Mouse (Mus musculus): ENCODE results near the gene Nkiras2.
A peak's percentile ranks its signal among the peaks of the same experiment; 100 is the strongest.

Gene Nkiras2

DNA sequence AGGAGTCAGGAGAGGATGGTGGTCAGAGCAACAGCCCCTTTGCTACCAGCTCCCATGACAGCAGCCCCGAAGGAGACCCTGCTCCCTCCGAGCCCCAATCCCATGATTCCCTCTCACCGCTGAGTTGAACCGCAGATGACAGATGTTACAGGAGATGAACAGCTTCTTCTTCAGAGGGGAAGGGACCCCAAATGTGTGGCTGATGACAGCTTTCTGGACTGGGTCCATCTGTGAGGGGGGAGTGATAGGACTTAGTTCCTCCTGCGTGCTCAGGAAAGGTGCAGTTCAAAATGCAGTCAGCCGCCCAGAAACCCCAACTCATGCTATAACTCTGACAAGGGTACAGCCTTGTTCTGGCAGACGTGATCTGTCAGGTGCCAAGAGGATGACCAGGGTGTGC lies 15.5 kb downstream of the Nkiras2 start:
- no peak for DNase-seq (ENCODE audit: low read depth)

DNA sequence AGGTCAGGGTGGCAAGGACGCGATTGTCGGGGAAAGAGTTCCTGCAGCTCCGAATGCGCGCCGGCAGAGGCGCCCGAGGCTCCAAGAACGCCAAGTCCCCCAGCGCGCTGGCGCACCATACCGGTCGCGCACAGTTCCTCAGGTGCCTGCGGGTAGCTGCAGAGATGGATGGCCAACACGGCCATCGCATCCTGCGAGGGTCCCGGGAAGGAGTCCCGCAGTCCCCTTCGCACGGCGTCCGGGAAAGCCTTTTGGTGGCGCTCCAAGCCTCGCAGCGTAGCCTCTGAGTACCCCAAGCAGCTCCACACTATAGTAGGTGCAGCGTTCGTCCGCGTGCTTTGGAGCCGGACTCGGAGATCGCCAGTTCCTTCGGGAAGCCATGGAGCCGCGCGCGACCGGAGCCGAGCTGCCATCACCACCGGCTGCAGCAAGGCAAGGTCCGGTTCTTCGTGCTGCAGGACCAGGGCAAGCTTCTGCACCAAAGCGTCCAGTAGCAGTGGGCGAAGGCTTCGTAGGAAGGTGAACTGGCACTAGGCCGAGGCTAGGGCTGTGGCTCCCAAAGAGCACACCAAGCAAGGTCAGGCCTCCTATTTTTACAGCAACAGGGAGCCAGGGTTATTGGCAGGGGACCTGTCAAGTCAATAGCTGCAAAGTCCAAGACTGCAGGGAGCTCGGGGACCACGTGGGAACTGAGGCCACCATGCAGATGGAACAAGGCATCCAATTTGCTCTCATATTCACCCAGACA lies 21.3 kb downstream of the Nkiras2 start:
- DNase-seq (ENCODE audit: low read depth) = no peak

DNA sequence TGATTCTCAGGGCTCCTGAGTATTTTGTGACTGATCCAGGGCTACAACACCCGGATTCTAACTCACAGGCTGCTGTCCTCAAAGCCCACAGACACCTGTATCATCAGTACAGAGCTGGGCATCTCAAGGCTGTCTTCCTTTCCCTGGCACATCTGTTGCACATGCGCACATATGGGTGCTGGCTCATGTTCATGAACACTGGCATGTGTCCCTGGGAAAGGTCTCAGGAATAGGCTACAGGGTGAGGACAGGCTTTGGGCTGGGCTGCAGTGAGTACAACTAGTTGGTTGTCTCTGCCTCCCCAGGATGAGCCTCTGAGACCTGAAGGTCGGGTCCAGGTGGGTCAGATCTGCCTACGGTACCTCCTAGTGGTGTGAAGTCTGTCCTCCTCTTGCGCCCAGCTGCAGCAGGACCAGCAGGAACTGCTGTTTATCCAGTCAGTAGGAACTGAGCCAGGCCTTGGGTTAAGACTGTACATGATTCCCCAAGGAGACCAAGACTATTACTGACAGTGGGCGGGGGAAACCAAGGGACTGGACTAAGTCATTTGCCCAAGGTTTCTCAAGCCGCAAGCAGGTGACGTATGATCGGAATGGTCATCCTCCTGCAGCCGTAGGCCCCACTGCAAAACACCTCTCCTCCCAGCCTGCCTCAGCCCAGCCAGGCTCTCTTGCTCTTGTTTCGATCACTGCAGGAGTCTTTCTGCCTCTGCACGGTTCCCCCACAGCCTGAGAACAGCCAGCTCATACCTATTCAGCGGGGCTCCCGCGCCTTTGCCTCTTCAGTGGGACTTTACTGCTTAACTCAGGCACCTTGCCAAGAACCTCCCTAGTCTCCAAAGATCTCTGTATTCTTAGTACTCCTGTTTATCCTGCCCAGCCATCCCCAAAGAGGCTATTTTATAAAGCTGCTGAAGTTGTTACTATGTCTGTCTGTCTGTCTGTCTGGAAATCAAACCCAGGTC lies 24.9 kb downstream of the Nkiras2 start:
- peak; percentile 24 for DNase-seq (ENCODE audit: low read depth)

DNA sequence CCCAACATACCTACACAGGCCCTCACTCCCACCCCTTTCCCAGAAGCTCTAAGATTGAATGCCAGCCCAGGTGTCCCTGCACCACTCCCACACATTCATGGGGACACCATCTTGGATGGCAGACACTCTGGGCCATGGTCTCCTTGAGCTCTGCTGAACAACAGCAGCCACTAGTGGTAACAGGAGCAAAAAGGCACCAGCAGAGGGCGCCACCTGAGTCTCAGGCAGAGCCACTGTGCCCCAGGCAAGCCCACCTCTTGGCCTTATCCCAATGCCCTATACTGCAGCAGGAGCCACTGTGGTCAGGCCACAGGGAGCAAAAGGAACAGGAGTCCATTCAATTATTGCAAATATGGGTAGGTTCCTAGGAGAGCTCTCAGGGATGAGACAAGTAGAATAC lies 27.2 kb downstream of the Nkiras2 start:
- DNase-seq (ENCODE audit: low read depth) = peak; percentile 65

DNA sequence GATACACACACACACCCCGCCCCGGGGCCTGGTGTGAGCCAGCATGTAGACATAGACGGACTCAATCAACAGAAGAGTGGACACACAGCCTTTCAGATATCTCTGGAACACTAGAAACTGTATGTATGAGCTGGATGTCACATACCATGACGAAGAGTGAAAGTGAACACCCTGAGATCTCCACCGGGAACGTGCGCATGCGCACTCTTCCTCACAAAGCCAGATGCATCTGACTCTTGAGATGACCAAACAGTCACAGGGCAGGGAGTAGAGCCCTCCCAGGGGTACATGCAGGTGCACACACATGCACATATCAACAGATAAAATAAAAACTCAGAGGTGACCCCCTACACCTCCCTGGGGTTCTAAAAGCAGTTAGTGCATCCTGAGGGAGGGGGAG lies 29.4 kb downstream of the Nkiras2 start:
- no peak for DNase-seq (ENCODE audit: low read depth)

DNA sequence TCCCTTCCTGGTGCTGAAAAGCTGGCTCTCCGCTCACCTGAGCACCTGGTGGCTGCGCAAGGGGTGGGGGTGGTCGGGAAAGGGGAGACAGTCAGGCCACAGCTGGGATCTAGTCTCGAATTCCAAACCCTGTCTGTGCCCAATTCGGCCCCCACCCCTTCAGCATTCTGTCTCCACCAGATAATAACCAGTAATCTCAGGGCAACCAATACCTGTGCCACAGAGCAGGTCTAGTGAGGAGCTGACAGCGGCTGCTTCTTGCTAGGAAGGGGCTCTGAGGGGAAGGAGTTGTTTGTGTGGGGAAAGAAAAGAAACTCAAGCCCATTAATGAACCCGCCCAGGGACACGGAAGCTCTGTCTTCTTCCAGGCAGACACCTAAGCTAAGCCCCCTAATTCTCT lies 32.2 kb downstream of the Nkiras2 start:
- no peak for DNase-seq (ENCODE audit: low read depth)

DNA sequence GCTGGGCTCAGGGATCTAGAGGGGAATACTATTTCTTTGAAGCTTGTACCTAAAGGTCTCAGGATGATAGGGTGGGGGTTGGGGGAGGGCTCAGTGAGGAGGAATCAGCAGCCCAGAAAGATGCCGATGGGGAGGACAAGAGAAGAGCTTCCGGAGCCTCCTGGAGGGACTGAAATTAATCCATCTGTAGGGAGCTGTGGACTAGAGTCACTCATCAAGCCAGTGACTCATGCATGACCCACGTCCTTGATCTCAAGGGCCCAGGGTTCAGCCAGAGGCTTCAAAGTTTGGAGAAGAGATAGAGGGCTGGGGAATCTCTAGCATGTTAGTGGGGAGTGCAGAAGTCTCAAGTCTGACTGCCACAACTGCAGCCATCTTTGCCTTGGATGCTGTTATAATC lies 32.7 kb downstream of the Nkiras2 start:
- DNase-seq (ENCODE audit: low read depth) = no peak

DNA sequence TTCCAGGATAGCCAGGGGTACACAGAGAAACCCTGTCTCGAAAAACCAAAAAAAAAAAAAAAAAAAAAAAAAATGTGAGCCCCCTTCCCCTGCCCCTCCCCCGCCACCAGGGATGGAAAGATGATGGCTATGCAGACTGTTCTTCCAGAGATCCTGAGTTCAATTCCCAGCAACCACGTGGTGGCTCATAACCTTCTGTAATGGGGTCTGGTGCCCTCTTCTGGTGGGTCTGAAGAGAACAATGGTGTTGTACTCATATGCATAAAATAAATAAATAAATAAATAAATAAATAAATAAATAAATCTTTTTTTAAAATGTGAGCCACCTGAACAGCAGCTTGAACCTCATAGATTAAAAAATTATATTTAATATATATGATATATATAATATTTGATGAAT lies 36.5 kb downstream of the Nkiras2 start:
- DNase-seq (ENCODE audit: low read depth) = peak; percentile 21

DNA sequence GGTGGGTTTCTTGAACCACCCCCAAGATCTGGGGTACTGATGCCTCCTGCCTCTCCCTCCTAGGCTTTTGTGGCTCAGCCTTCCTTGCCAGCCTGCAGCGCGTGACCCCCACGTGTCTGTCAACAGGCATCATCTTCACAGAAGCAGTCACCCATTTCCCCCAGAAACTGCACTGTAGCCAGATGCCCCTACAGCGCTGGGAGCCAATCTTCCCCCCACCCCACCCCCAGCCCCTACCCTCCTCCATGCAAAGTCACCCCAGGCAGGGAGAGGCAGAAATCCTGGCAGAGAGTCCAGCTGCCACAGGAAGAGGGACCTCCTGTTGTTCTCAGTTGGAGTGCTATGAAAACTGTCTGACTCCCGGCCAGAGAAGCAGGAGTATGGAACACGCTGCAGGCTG lies 37.4 kb downstream of the Nkiras2 start:
- DNase-seq (ENCODE audit: low read depth) = no peak

DNA sequence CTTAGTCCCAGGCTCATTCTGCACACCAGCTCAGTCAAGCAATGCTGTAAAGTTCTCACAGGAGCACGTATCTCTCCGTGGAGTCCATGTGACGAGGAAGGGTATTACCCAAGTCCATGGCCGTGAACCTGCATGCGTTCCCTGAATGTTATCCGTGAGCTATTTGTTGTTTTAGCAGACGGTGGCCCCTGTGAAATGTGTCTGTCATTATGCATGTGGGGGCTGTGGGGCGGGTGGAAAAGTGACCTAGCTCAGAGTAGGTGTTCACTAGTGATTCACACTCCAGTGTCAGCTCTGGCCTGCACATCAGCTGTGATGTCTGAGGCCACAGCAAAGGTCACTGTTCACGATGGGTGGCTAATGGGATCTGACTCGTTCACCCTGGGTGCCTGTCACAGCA lies 40.8 kb downstream of the Nkiras2 start:
- DNase-seq (ENCODE audit: low read depth) = no peak

DNA sequence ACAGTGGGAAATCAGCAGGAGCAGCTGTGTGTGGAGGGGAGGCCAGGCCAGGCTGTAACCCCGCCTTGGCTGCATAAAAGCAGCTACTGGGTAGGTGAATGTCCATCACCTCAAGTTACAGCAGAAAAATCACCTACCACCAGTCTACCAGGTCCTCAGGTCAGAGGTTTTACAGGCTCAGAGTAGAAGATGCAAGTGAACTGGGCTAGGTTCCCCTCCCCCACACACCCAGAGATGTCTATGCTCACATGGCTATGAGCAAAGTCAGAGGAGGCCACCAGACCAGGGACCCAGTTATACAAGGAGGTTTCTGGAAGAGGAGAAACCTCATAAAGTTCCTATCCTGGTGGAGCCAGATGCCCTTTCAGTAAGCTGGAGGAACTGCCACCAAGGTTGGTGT lies 52.0 kb downstream of the Nkiras2 start:
- no peak for DNase-seq (ENCODE audit: low read depth)

DNA sequence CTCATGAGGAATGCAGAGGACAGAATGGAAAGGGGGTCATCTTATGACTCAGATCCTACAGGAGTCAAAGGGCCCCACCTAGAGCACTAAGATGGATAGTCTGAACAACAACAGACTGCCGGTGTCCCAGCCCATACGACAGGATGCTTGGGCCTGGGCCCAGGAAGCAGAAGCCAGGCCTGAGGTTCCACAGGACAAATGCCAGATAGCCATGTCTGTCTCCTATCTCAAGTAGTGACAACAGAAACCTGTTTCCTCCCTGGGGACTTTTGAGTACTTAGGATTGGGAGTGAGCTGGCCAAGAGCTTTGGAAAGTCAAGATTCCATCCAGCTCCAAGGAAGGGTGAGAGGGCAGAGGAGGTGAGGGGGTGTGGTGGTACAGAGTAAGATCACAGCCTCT lies 52.9 kb downstream of the Nkiras2 start:
- no peak for DNase-seq (ENCODE audit: low read depth)

DNA sequence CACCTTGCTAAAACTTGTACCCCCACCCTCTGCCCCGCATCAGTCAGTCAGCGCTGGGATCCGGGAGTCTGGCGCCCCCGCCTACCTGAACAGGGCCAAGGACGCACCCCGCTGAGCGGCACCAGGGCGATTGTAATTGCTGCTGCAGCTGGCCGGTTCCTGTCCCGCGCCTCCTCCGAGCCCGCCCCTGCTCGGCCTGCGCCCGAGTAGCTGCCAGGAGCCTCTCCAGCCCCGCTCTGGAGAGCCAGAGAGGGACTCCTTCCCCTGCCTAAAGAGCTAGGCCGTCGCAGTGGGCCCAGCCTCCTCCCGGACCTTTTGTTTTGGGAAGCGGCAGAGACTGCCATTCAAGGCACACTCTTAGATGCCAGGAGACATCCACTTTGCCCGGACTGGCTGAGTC lies 54.1 kb downstream of the Nkiras2 start:
- DNase-seq (ENCODE audit: low read depth) = no peak

Data from NIH3T3 (cell line).